Mouse (Mus musculus): ENCODE data around the gene Skap2.

Skap2 gene

GRCm38 (mm10) chr6:52012409-52013244 is at the start of gene Skap2:
TSS of gene Skap2 (minus strand) at chr6:52012549.
- DNase-seq = peak; percentile 100

- DNase-seq = peak; percentile 12
These were observed 46.6 kb upstream of the Skap2 start for GRCm38 (mm10) chr6:52058899-52059448.

GRCm38 (mm10) chr6:52058120-52058519 is 45.8 kb upstream of the Skap2 start:
- DNase-seq = no peak

GRCm38 (mm10) chr6:52053567-52054561 is 41.5 kb upstream of the Skap2 start:
- DNase-seq = no peak

- no peak for DNase-seq
These were observed 37.7 kb upstream of the Skap2 start for GRCm38 (mm10) chr6:52050062-52050461.

GRCm38 (mm10) chr6:52045517-52045916 is 33.2 kb upstream of the Skap2 start:
- peak; percentile 56 for DNase-seq

GRCm38 (mm10) chr6:52036077-52036476 is 23.7 kb upstream of the Skap2 start:
- DNase-seq = peak; percentile 44

GRCm38 (mm10) chr6:52031181-52031580 is 18.8 kb upstream of the Skap2 start:
- DNase-seq = no peak

GRCm38 (mm10) chr6:52028131-52028530 is 15.8 kb upstream of the Skap2 start:
- no peak for DNase-seq

- DNase-seq = no peak
These were observed 14.8 kb upstream of the Skap2 start for GRCm38 (mm10) chr6:52027181-52027580.

GRCm38 (mm10) chr6:52026281-52026680 is 13.9 kb upstream of the Skap2 start:
- DNase-seq = peak; percentile 55

GRCm38 (mm10) chr6:52024730-52025129 is 12.4 kb upstream of the Skap2 start:
- no peak for DNase-seq

- DNase-seq = no peak
These were observed 10.0 kb upstream of the Skap2 start for GRCm38 (mm10) chr6:52022363-52022762.

GRCm38 (mm10) chr6:52020276-52020675 is 7.9 kb upstream of the Skap2 start:
- no peak for DNase-seq

GRCm38 (mm10) chr6:52013245-52013945 is 1.0 kb upstream of the Skap2 start:
- DNase-seq = no peak

GRCm38 (mm10) chr6:52011559-52012408 is 565 bp downstream of the Skap2 start:
- peak; percentile 36 for DNase-seq

- DNase-seq = no peak
These were observed 3.0 kb downstream of the Skap2 start for GRCm38 (mm10) chr6:52009385-52009784.

GRCm38 (mm10) chr6:52008757-52009156 is 3.6 kb downstream of the Skap2 start:
- no peak for DNase-seq

- no peak for DNase-seq
These were observed 5.6 kb downstream of the Skap2 start for GRCm38 (mm10) chr6:52006649-52007218.

- peak; percentile 28 for DNase-seq
These were observed 6.2 kb downstream of the Skap2 start for GRCm38 (mm10) chr6:52005963-52006648.

- no peak for DNase-seq
These were observed 6.8 kb downstream of the Skap2 start for GRCm38 (mm10) chr6:52005616-52005962.
